Mouse (Mus musculus): Measurements from ENCODE around the gene Hsp90aa1. TPM values are rescaled to one million over a fixed set of nuclear protein-coding genes. Genes with fewer than 3 reads are reported as not detected.

The Hsp90aa1 gene
- polyA plus RNA-seq, 1 experiment = 40.7 TPM

DNA sequence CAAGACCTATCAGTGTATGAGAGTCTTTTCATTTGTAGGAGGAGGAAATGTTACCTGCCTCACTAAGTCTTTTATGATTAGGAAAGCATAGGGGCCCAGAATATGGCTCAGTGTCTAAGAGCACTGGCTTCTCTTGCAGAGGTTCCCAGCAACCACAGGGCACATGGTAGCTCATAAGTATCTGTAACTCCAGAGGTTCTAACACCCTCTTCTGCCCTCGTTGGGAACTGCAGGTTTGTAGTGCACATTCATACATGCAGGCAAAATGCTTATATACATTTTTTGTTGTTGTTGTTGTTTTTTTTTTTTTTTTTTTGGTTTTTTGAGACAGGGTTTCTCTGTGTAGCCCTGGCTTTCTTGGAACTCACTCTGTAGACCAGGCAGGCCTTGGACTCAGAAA lies 23.9 kb upstream of the Hsp90aa1 start:
- 69% methylated on average over 1 of the region's 1 CpGs for WGBS
- no peak for TF ChIP-seq CTCF (IDR thresholded peaks at IDR 0.05; ENCODE audit: extremely low read depth, insufficient read depth, insufficient read length, insufficient replicate concordance)
- TF ChIP-seq POLR2A (IDR thresholded peaks at IDR 0.05; ENCODE audit: low read depth, low read length) = no peak

DNA sequence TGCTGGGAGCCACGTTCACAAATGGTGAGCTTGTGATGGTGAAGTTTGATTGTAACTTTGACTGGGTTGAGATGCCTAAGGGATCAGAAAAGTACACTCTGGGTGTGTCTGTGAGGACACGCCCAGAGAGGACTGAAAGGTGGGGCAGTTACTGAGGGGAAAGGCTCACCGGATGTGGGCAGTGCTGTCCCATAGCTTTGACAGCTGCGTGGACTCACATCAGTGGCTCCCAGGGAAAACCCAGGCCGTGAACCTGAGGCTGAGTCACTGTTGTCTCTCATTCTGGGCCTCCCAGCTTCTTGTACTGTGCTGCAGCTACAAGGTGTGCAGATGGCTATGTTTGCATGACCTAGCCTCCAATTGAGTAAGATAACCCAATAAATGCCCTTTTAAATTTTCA lies 23.0 kb upstream of the Hsp90aa1 start:
- H3K27ac ChIP-seq (ENCODE audit: insufficient read depth, low read length) = no peak overlapping the region
- TF ChIP-seq CTCF (IDR thresholded peaks at IDR 0.05; ENCODE audit: extremely low read depth, insufficient read depth, insufficient read length, insufficient replicate concordance) (no peak), POLR2A (IDR thresholded peaks at IDR 0.05; ENCODE audit: low read depth, low read length) (no peak)
- no peaks in the 10 kb centered on the region for H3K36me3 ChIP-seq (ENCODE audit: control insufficient read depth, insufficient read depth, low read length)
- H3K4me3 ChIP-seq (ENCODE audit: extremely low read depth, insufficient read depth, insufficient read length) = no peak overlapping the region
- WGBS = 70% methylated on average over 5 of the region's 5 CpGs
- no peaks in the 10 kb centered on the region for H3K4me1 ChIP-seq (ENCODE audit: control insufficient read depth, insufficient read depth, insufficient read length)
- no peak for DNase-seq (ENCODE audit: low read depth in 1 of 2, low spot score in 2 of 2)
- H3K27me3 ChIP-seq (ENCODE audit: control insufficient read depth, insufficient read depth, low read length) = no peaks in the 10 kb centered on the region

More for the DNA sequence above, 23.9 kb upstream of the Hsp90aa1 start:
- Histone ChIP-seq H3K4me3 (ENCODE audit: extremely low read depth, insufficient read depth, insufficient read length) (no peak overlapping the region), H3K27me3 (ENCODE audit: control insufficient read depth, insufficient read depth, low read length) (no peaks in the 10 kb centered on the region), H3K4me1 (ENCODE audit: control insufficient read depth, insufficient read depth, insufficient read length) (no peaks in the 10 kb centered on the region), H3K36me3 (ENCODE audit: control insufficient read depth, insufficient read depth, low read length) (no peaks in the 10 kb centered on the region), H3K27ac (ENCODE audit: insufficient read depth, low read length) (no peak overlapping the region)
- DNase-seq (ENCODE audit: low read depth in 1 of 2, low spot score in 2 of 2) = no peak

DNA sequence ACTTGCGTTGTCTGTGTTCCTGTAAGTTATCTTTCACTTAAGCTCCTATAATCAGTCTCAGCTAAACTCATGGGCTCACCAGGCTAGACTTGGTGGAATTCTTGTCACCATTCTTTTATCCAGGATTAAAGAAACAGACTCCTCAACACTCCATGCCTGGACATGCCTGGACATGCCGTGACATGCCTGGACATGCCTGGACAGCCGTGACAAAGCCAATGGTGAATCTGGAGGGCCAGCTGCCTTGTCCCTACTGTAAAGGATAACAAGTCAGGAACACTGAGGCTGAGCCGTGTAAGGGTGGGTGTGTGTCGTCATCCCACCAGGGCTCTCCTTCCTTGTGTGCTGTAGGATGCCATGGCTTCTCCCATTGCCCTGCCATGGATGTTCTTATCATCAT lies 22.5 kb upstream of the Hsp90aa1 start:
- DNase-seq (ENCODE audit: low read depth in 1 of 2, low spot score in 2 of 2) = no peak
- 95% methylated on average over 5 of the region's 5 CpGs for WGBS
- no peak overlapping the region for H3K4me3 ChIP-seq (ENCODE audit: extremely low read depth, insufficient read depth, insufficient read length)

DNA sequence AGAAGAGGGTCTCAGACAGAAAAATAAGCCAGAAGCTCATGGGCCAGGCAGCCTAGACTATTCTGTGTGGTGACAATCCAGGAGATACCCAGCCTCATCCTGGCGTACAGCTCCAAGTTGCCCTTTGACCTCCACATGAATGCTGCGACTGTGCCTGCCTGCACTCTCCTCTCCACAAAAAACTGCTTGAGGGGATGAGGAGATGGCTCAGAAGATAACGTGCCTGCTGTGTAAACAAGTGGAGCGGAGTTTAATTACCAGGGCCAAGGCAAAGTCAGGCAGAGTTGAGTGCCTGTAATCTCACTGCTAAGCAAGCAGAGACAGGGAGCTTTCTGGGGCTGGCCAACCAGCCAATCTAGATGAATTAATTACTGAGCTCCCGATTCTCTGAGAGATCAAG lies 13.5 kb upstream of the Hsp90aa1 start:
- DNase-seq (ENCODE audit: low read depth in 1 of 2, low spot score in 2 of 2) = no peak
- Histone ChIP-seq H3K27ac (ENCODE audit: insufficient read depth, low read length) (no peak overlapping the region), H3K36me3 (ENCODE audit: control insufficient read depth, insufficient read depth, low read length) (no peaks in the 10 kb centered on the region), H3K27me3 (ENCODE audit: control insufficient read depth, insufficient read depth, low read length) (no peaks in the 10 kb centered on the region), H3K4me1 (ENCODE audit: control insufficient read depth, insufficient read depth, insufficient read length) (no peaks in the 10 kb centered on the region), H3K4me3 (ENCODE audit: extremely low read depth, insufficient read depth, insufficient read length) (no peak overlapping the region)
- TF ChIP-seq POLR2A (IDR thresholded peaks at IDR 0.05; ENCODE audit: low read depth, low read length) (no peak), CTCF (IDR thresholded peaks at IDR 0.05; ENCODE audit: extremely low read depth, insufficient read depth, insufficient read length, insufficient replicate concordance) (no peak)
- WGBS = 76% methylated on average over 5 of the region's 5 CpGs

More for the DNA sequence above, 22.5 kb upstream of the Hsp90aa1 start:
- TF ChIP-seq CTCF (IDR thresholded peaks at IDR 0.05; ENCODE audit: extremely low read depth, insufficient read depth, insufficient read length, insufficient replicate concordance) = no peak
- TF ChIP-seq POLR2A (IDR thresholded peaks at IDR 0.05; ENCODE audit: low read depth, low read length) = no peak
- Histone ChIP-seq H3K4me1 (ENCODE audit: control insufficient read depth, insufficient read depth, insufficient read length) (no peaks in the 10 kb centered on the region), H3K27me3 (ENCODE audit: control insufficient read depth, insufficient read depth, low read length) (no peaks in the 10 kb centered on the region), H3K27ac (ENCODE audit: insufficient read depth, low read length) (no peak overlapping the region), H3K36me3 (ENCODE audit: control insufficient read depth, insufficient read depth, low read length) (no peaks in the 10 kb centered on the region)

DNA sequence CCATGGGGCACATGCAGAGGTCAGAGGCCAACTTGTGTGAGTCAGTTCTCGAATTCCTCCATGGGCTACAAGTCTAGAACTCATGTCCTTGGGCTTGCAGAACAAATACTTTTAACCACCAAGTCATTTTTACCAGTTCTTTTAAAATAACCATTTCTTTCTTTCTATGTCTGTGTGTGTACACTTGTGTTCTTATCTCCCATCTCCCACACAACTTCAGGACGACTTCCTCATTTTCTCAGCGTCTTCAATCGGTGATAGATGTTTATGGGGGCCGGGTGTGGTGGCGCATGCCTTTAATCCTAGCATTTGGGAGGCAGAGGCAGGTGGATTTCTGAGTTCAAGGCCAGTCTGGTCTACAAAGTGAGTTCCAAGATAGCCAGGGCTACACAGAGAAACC lies 11.7 kb upstream of the Hsp90aa1 start:
- Histone ChIP-seq H3K27me3 (ENCODE audit: control insufficient read depth, insufficient read depth, low read length) (no peaks in the 10 kb centered on the region), H3K4me1 (ENCODE audit: control insufficient read depth, insufficient read depth, insufficient read length) (no peaks in the 10 kb centered on the region), H3K36me3 (ENCODE audit: control insufficient read depth, insufficient read depth, low read length) (no peaks in the 10 kb centered on the region), H3K4me3 (ENCODE audit: extremely low read depth, insufficient read depth, insufficient read length) (no peak overlapping the region), H3K27ac (ENCODE audit: insufficient read depth, low read length) (no peak overlapping the region)
- WGBS = 44% methylated on average over 6 of the region's 6 CpGs
- no peak for DNase-seq (ENCODE audit: low read depth in 1 of 2, low spot score in 2 of 2)
- TF ChIP-seq CTCF (IDR thresholded peaks at IDR 0.05; ENCODE audit: extremely low read depth, insufficient read depth, insufficient read length, insufficient replicate concordance) (no peak), POLR2A (IDR thresholded peaks at IDR 0.05; ENCODE audit: low read depth, low read length) (no peak)

DNA sequence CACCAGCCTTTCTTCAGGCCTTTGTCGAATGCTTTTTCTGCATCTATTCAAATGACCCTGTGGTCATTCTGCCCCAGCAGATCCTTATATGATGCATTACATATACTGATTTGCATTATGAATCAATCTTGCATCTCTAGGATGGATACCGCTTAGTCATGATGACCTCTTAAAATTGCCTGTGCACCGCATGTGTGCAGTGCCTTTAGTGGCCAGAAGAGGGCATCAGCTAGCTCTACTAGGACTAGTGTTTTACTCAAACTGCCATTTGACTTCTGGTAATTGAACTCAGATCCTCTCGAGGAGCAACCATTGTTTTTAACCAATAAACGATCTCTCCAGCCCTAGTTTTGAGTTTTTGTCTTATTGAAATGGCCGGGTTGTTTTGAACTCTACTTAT lies 11.3 kb upstream of the Hsp90aa1 start:
- Histone ChIP-seq H3K27me3 (ENCODE audit: control insufficient read depth, insufficient read depth, low read length) (no peaks in the 10 kb centered on the region), H3K4me3 (ENCODE audit: extremely low read depth, insufficient read depth, insufficient read length) (no peak overlapping the region), H3K27ac (ENCODE audit: insufficient read depth, low read length) (no peak overlapping the region), H3K4me1 (ENCODE audit: control insufficient read depth, insufficient read depth, insufficient read length) (no peaks in the 10 kb centered on the region), H3K36me3 (ENCODE audit: control insufficient read depth, insufficient read depth, low read length) (no peaks in the 10 kb centered on the region)
- no peak for DNase-seq (ENCODE audit: low read depth in 1 of 2, low spot score in 2 of 2)
- TF ChIP-seq CTCF (IDR thresholded peaks at IDR 0.05; ENCODE audit: extremely low read depth, insufficient read depth, insufficient read length, insufficient replicate concordance) (no peak), POLR2A (IDR thresholded peaks at IDR 0.05; ENCODE audit: low read depth, low read length) (no peak)
- WGBS = 94% methylated on average over 6 of the region's 6 CpGs

DNA sequence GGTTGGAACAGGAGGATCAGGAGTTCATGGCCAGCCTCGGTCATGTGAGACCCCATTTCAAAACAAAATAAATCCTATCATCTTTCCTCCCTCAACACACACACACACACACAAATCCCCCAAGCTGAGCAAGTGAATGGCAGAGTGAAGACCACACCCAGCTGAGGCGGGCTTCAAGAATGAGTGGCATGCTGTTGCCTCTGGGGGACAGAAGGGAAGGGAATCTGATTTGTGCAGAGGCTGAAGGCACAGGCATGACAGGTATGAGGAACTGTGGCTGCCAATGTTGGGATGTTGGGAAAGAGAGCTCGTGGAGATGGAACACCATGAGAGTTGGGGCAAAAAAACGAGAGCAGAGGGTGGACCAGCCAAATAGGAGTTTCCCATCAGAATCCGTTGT lies 8.7 kb upstream of the Hsp90aa1 start:
- no peak overlapping the region for H3K4me3 ChIP-seq (ENCODE audit: extremely low read depth, insufficient read depth, insufficient read length)
- no peaks in the 10 kb centered on the region for H3K27me3 ChIP-seq (ENCODE audit: control insufficient read depth, insufficient read depth, low read length)
- H3K36me3 ChIP-seq (ENCODE audit: control insufficient read depth, insufficient read depth, low read length) = no peaks in the 10 kb centered on the region
- no peak overlapping the region for H3K27ac ChIP-seq (ENCODE audit: insufficient read depth, low read length)
- WGBS = 84% methylated on average over 5 of the region's 5 CpGs
- no peak for DNase-seq (ENCODE audit: low read depth in 1 of 2, low spot score in 2 of 2)
- peaks cover 2% of the 10 kb centered on the region; the same call in 1 of the 2 replicates for H3K4me1 ChIP-seq (ENCODE audit: control insufficient read depth, insufficient read depth, insufficient read length)
- TF ChIP-seq CTCF (IDR thresholded peaks at IDR 0.05; ENCODE audit: extremely low read depth, insufficient read depth, insufficient read length, insufficient replicate concordance) (no peak), POLR2A (IDR thresholded peaks at IDR 0.05; ENCODE audit: low read depth, low read length) (no peak)

Measured in spleen, adult 2 months (tissue).